Mouse (Mus musculus): ENCODE measurements at regions not wholly inside any gene's neighbourhood (a gene's known extent, or its start where the extent isn't known, plus 50 kb on each side); places are given as distances from the start of the nearest gene placed in this dataset.
A peak's percentile ranks its signal among the peaks of the same experiment; 100 is the strongest.

DNA sequence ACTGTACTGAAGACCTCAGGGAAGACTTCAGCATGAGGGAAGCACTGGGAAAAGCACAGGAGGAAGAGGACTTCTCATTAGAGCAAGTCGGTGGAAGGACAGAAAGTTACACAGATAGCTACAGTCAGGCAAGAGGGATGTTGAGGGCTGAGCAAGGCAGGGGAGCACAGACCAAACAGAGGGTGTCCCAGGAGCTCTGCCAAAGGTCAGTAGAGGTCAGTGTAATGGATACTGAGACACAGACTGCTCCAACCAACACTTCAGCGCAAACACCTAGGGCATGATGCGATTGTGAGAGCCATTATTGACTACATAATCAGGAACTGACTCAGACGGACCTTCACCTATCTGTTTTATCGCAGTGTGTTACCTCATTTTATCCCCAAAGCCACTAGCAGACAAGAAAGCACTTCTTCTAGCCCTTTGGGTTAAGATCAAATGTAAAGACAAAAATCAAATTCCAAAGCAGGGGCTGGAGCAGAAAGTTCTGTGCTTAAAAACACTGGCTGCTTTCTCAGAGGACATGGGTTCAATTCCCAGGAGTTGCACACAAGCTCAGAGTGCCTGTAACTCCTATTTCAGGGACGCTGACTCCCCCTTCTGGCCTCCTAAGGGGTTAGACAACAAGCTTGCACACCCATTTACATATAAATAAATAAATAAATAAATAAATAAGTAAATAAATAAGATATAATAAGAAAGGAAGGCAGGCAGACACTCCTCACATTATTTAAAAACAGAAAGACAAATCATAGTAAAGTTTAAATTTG lies 197.3 kb upstream of the Trib2 start:
- H3K27ac ChIP-seq (replicated peaks; ENCODE audit: low read depth, low read length), result no peak overlapping the region

GRCm38 (mm10) chr12:16013354-16013753 lies 196.6 kb upstream of the Trib2 start:
- Histone ChIP-seq H3K4me1 (ENCODE audit: control insufficient read depth, insufficient read depth, insufficient read length, low read length) (peaks cover 25% of the 10 kb centered on the region), H3K4me3 (ENCODE audit: insufficient read depth, low read depth, low read length) (no peak overlapping the region), H3K27ac (replicated peaks; ENCODE audit: low read depth, low read length) (no peak overlapping the region)

More for the DNA sequence above, 197.3 kb upstream of the Trib2 start:
- H3K4me1 ChIP-seq (ENCODE audit: control insufficient read depth, insufficient read depth, insufficient read length, low read length), result peaks cover 22% of the 10 kb centered on the region
- no peak overlapping the region for H3K4me3 ChIP-seq (ENCODE audit: insufficient read depth, low read depth, low read length)

DNA sequence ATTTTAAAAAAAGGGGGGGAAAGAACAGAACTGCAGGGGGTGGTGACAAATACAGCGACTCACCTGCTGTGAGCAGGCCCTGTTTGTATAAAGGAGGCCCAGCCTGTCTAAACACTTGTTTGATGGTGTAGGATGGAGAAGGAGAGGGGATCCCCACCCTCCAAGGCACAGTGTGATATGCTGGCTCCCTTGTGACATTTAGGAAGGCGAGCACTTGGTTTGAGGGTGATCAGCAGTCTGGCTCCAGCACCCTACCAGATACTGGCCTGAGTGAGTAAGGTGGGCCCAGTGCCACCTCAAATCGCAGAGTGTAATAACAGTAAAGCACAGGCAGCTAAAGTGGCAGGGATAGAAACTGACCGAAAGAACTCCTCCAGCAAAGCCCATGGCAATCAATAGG lies 195.4 kb upstream of the Trib2 start:
- peaks cover 33% of the 10 kb centered on the region for H3K4me1 ChIP-seq (ENCODE audit: control insufficient read depth, insufficient read depth, insufficient read length, low read length)
- H3K27ac ChIP-seq (replicated peaks; ENCODE audit: low read depth, low read length), result peak overlapping the region; percentile 69
- no peak overlapping the region for H3K4me3 ChIP-seq (ENCODE audit: insufficient read depth, low read depth, low read length)

GRCm38 (mm10) chr12:16009822-16010620 lies 193.3 kb upstream of the Trib2 start:
- H3K4me3 ChIP-seq (ENCODE audit: insufficient read depth, low read depth, low read length), result no peak overlapping the region
- peaks cover 43% of the 10 kb centered on the region for H3K4me1 ChIP-seq (ENCODE audit: control insufficient read depth, insufficient read depth, insufficient read length, low read length)
- H3K27ac ChIP-seq (replicated peaks; ENCODE audit: low read depth, low read length), result peak overlapping the region; percentile 75

- H3K27ac ChIP-seq (replicated peaks; ENCODE audit: low read depth, low read length), result peak overlapping the region; percentile 94
- no peak overlapping the region for H3K4me3 ChIP-seq (ENCODE audit: insufficient read depth, low read depth, low read length)
- H3K4me1 ChIP-seq (ENCODE audit: control insufficient read depth, insufficient read depth, insufficient read length, low read length), result peaks cover 43% of the 10 kb centered on the region
These were observed 192.2 kb upstream of the Trib2 start for GRCm38 (mm10) chr12:16008763-16009515.

DNA sequence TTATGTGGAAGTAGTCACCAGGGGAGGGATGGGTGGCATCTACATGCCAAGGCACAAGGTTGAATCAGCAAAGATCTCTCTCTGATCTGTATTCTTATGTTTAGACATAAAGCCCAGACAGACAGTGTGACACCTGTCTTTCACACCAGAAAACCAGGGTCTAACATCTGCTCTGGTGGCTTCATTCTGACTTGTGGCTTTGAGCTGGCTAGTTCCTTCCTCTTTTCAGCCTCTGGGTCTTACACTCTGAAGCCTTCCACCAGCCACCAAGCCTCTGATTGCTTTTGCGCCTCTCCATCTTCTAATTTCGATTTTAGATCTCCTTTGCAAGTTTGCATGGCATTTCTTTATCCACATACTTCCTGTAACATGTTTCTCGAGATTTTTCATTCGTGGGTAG lies 191.5 kb upstream of the Trib2 start:
- H3K27ac ChIP-seq (replicated peaks; ENCODE audit: low read depth, low read length), result peak overlapping the region; percentile 94
- peaks cover 43% of the 10 kb centered on the region for H3K4me1 ChIP-seq (ENCODE audit: control insufficient read depth, insufficient read depth, insufficient read length, low read length)
- H3K4me3 ChIP-seq (ENCODE audit: insufficient read depth, low read depth, low read length), result no peak overlapping the region

DNA sequence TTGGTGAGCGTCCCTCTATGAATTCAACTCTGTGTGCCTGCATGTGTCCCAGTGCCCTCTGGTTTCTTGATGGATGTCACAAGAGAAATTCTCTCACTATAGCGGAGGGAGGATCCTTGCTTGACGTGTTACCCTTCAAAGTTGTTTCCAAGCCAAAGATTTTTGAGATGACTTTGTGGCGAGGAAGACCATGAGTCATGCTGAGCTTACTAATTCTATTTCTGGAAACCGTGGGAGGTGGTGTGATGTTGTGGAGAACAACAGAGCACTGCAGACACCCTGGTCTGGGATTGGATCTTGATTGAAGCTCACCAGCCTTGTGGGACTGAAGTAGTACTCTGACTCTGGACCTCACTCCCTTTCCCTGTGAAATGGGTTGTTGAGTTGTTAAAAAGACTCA lies 190.0 kb upstream of the Trib2 start:
- peak overlapping the region; percentile 33; the same call in 1 of the 2 replicates for H3K27ac ChIP-seq (replicated peaks; ENCODE audit: low read depth, low read length)
- peaks cover 40% of the 10 kb centered on the region for H3K4me1 ChIP-seq (ENCODE audit: control insufficient read depth, insufficient read depth, insufficient read length, low read length)
- H3K4me3 ChIP-seq (ENCODE audit: insufficient read depth, low read depth, low read length), result no peak overlapping the region

GRCm38 (mm10) chr12:16006286-16006685 lies 189.6 kb upstream of the Trib2 start:
- H3K4me1 ChIP-seq (ENCODE audit: control insufficient read depth, insufficient read depth, insufficient read length, low read length), result peaks cover 41% of the 10 kb centered on the region
- H3K27ac ChIP-seq (replicated peaks; ENCODE audit: low read depth, low read length), result peak overlapping the region; percentile 33; the same call in 1 of the 2 replicates
- H3K4me3 ChIP-seq (ENCODE audit: insufficient read depth, low read depth, low read length), result no peak overlapping the region

DNA sequence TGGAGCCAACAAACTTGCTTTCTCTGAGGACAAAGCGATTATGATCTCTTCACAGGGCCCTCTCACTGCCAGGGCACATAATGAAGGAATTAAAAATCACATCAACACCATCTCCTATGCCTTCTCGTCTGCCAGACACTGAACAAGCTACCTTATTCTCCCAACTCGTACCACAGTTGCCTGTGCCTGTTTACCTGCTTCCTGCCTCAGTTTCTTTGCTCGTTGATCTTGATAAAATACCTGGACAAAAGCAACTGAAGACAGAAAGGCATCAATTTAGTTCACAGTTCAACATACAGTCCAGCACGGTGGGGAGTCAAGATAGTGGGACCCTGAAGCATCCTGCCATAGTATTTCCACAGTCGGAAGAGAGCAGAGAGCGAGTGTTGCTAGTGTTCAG lies 185.1 kb upstream of the Trib2 start:
- H3K27ac ChIP-seq (replicated peaks; ENCODE audit: low read depth, low read length), result peak overlapping the region; percentile 80
- peaks cover 19% of the 10 kb centered on the region; the same call in 1 of the 2 replicates for H3K4me1 ChIP-seq (ENCODE audit: control insufficient read depth, insufficient read depth, insufficient read length, low read length)
- H3K4me3 ChIP-seq (ENCODE audit: insufficient read depth, low read depth, low read length), result no peak overlapping the region

- H3K4me1 ChIP-seq (ENCODE audit: control insufficient read depth, insufficient read depth, insufficient read length, low read length), result peaks cover 13% of the 10 kb centered on the region; the same call in 1 of the 2 replicates
- H3K4me3 ChIP-seq (ENCODE audit: insufficient read depth, low read depth, low read length), result no peak overlapping the region
- peak overlapping the region; percentile 80 for H3K27ac ChIP-seq (replicated peaks; ENCODE audit: low read depth, low read length)
These were observed 184.5 kb upstream of the Trib2 start for GRCm38 (mm10) chr12:16001225-16001624.

DNA sequence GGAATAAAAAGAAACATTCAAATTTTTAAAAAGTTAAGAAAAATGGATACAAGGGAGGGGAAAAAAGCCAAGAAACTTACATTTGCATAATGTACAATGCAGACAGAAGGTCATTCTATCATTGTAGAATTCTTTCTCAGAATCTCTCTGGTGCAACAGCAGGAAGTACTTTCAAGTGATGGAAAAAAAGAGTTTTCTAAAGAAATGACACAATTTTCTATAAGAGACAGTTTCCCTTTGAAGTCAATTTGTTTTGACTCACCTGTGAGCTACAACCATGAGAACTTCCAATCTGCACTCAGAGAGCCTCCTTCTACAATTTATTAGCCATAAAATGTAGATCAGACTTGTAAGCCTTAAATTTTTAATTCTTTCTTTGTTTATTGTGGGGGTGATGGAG lies 181.6 kb upstream of the Trib2 start:
- H3K4me3 ChIP-seq (ENCODE audit: insufficient read depth, low read depth, low read length), result no peak overlapping the region
- peaks cover 10% of the 10 kb centered on the region; the same call in 1 of the 2 replicates for H3K4me1 ChIP-seq (ENCODE audit: control insufficient read depth, insufficient read depth, insufficient read length, low read length)
- H3K27ac ChIP-seq (replicated peaks; ENCODE audit: low read depth, low read length), result no peak overlapping the region

- Histone ChIP-seq H3K4me1 (ENCODE audit: control insufficient read depth, insufficient read depth, insufficient read length, low read length) (no peaks in the 10 kb centered on the region), H3K4me3 (ENCODE audit: insufficient read depth, low read depth, low read length) (no peak overlapping the region), H3K27ac (replicated peaks; ENCODE audit: low read depth, low read length) (no peak overlapping the region)
These were observed 177.1 kb upstream of the Trib2 start for GRCm38 (mm10) chr12:15993866-15994265.

DNA sequence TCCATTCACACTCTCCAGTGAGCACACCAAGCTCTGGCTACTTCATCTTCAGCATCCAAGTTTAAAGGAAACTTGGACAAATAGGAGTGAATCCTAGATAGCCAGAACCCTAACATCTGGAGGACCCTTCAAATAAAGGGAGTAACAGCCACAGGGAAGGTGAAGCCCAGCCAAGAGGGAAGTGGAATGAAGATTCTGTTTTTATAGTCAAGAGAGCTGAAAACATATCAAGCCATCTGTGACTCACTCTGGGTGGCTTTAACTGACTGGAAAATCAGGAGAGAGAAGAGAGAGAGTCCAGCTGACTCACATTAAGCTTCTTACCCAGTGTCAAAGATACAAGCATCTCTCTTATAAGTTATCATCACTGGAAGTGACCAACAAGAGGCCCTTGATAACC lies 169.6 kb upstream of the Trib2 start:
- no peak overlapping the region for H3K4me3 ChIP-seq (ENCODE audit: insufficient read depth, low read depth, low read length)
- H3K27ac ChIP-seq (replicated peaks; ENCODE audit: low read depth, low read length), result no peak overlapping the region
- H3K4me1 ChIP-seq (ENCODE audit: control insufficient read depth, insufficient read depth, insufficient read length, low read length), result no peaks in the 10 kb centered on the region

DNA sequence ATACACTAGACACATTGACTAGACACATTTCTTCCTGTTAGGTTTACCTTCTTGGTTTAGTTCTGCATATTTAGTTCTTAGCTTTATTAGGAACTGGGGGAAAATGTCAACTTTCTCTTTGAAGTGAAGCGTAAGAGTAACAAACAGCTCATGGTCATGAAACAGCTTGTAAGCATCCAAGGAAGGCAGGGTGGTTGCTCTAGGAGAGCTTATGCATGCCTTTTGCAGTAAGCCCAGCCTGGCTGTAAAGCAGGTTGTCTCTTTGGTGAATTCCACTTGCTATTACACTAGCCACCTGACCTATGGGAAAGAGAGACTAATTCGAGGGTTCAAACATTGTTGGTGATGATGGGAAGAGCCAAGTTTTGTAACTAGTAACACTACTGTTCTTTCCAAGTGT lies 168.9 kb upstream of the Trib2 start:
- Histone ChIP-seq H3K27ac (replicated peaks; ENCODE audit: low read depth, low read length) (no peak overlapping the region), H3K4me1 (ENCODE audit: control insufficient read depth, insufficient read depth, insufficient read length, low read length) (no peaks in the 10 kb centered on the region), H3K4me3 (ENCODE audit: insufficient read depth, low read depth, low read length) (no peak overlapping the region)

Data from brown adipose tissue, adult 24 weeks (tissue).